Mouse (Mus musculus) lung, embryonic 14.5 days (tissue): Measurements from ENCODE around the gene Sema5a. TPM values are rescaled to one million over a fixed set of nuclear protein-coding genes. Genes with fewer than 3 reads are reported as not detected.

Source experiments
- ATAC-seq: fragments of 200-750 bp; cut with Nextera tagmentation; 2 replicates; pipeline ENCODE4 v1.8.0; 2017; ENCODE audit warnings: mild to moderate bottlenecking, moderate TSS enrichment, moderate library complexity; ENCODE audit not compliant: insufficient read depth
- DNase-seq: peaks from one replicate; pipeline ENCODE4 v3.0.0-alpha.2; 2015
- H3K27ac ChIP-seq: fragments of 300-500 bp; sonication (generic); 2 replicates; pipeline ENCODE4 v1.5.1; 2014; ENCODE audit warnings: low read depth, mild to moderate bottlenecking, moderate library complexity
- H3K27me3 ChIP-seq: fragments of 300-500 bp; sonication (generic); 2 replicates; pipeline ENCODE4 v1.6.1; 2014; ENCODE audit warnings: low read length, control low read depth; ENCODE audit not compliant: insufficient read depth
- H3K36me3 ChIP-seq: fragments of 300-500 bp; sonication (generic); 2 replicates; pipeline ENCODE4 v1.6.1; 2014; ENCODE audit warnings: control low read depth; ENCODE audit not compliant: insufficient read depth
- H3K4me1 ChIP-seq: fragments of 300-500 bp; sonication (generic); 2 replicates; pipeline ENCODE4 v1.6.1; 2014; ENCODE audit warnings: antibody characterized with exemption, control low read depth; ENCODE audit not compliant: insufficient read depth
- H3K4me2 ChIP-seq: fragments of 300-500 bp; sonication (generic); 2 replicates; pipeline ENCODE4 v1.6.1; 2014; ENCODE audit warnings: mild to moderate bottlenecking
- H3K4me3 ChIP-seq: fragments of 300-500 bp; sonication (generic); 2 replicates; pipeline ENCODE4 v1.5.1; 2014; ENCODE audit warnings: low read depth, low read length
- H3K9ac ChIP-seq: fragments of 300-500 bp; sonication (generic); 2 replicates; pipeline ENCODE4 v1.6.1; 2014
- H3K9me3 ChIP-seq: fragments of 300-500 bp; sonication (generic); 2 replicates; pipeline ENCODE4 v1.6.1; 2016; ENCODE audit warnings: low read depth, low read length, control low read depth
- CTCF ChIP-seq: IDR thresholded peaks from 2 replicates; pipeline ENCODE4 v1.5.1; 2016; ENCODE audit warnings: antibody characterized with exemption, low read depth
- WGBS: fragments of 180-500 bp; shearing (Covaris S2); extraction: QIAGEN DNeasy Blood & Tissue Kit; methylation state at CpG from one replicate; pipeline ENCODE4 v1.1.7; 2014; 5-methylcytosine and 5-hydroxymethylcytosine counted together
- polyA plus RNA-seq: library from polyadenylated mRNA; unstranded; fragments of >200 nt; fragmentation: Nextera tagmentation; extraction: Ambion mirVana; gene quantifications from 2 replicates; pipeline ENCODE4 v1.2.1, GENCODE M21; 2014

Gene Sema5a
- polyA plus RNA-seq, 1 experiment from 2014 or later, result 17.9 TPM

DNA sequence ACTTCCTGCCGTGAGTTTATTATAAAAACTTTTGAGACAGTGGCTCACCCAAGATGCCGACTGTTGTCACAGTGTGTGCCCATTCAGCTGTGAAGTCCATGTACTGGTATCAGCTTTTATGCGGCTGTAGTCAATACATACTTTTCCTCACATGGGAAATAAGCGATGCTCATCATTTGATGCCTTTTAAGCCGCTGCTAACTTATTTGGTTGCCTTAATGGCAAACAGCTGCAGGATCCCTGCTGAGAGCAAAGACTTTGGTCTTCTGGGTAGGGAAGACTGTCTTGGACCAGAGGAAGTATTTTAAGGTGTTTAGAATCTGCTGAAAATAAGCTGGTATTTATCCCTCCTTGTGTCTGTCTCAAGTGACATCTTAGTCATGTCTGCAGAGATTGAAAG is 2.7 kb downstream of the Sema5a start:
- H3K36me3 ChIP-seq, result no peaks in the 10 kb centered on the region
- 35% methylated on average over 5 of the region's 5 CpGs for WGBS
- H3K4me2 ChIP-seq, result peak overlapping the region; percentile 95
- H3K4me1 ChIP-seq, result 0 out of 2 replicates have a peak, but pooled peaks cover 4% of the 10 kb centered on the region
- no peaks in the 10 kb centered on the region for H3K9me3 ChIP-seq
- DNase-seq (no peak), ATAC-seq (no peak)
- peak overlapping the region; percentile 68; the same call in 1 of the 2 replicates for H3K4me3 ChIP-seq
- no peak overlapping the region for H3K27ac ChIP-seq
- no peak overlapping the region for H3K9ac ChIP-seq
- TF ChIP-seq CTCF, result no peak
- no peaks in the 10 kb centered on the region for H3K27me3 ChIP-seq

DNA sequence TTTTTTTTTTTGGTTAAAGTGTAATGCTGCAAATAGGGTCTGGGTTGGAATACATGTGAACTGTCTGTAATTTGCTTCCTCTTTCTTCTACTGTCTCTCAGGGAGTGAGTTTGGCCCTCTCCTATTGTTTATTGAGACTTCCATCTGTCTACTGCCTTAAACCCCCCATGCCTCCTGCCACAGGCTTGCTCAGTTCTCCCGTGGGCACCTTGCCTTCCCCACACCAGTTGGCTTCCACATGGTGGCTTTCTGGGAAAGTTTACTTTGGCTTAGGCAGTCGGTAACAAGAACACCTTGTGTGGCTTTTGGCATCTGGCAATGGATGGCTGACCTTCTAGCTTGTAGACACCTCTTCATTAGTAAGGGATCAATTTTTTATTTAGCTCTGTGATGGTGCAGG is 10.2 kb downstream of the Sema5a start:
- no peak for ATAC-seq
- no peak overlapping the region for H3K4me2 ChIP-seq
- H3K4me1 ChIP-seq, result peaks cover 11% of the 10 kb centered on the region
- H3K27ac ChIP-seq, result no peak overlapping the region
- TF ChIP-seq CTCF, result no peak
- H3K27me3 ChIP-seq, result no peaks in the 10 kb centered on the region
- 69% methylated on average over 2 of the region's 2 CpGs for WGBS
- no peak overlapping the region for H3K9ac ChIP-seq
- H3K36me3 ChIP-seq, result no peaks in the 10 kb centered on the region
- H3K4me3 ChIP-seq, result no peak overlapping the region
- DNase-seq, result no peak
- H3K9me3 ChIP-seq, result no peaks in the 10 kb centered on the region

DNA sequence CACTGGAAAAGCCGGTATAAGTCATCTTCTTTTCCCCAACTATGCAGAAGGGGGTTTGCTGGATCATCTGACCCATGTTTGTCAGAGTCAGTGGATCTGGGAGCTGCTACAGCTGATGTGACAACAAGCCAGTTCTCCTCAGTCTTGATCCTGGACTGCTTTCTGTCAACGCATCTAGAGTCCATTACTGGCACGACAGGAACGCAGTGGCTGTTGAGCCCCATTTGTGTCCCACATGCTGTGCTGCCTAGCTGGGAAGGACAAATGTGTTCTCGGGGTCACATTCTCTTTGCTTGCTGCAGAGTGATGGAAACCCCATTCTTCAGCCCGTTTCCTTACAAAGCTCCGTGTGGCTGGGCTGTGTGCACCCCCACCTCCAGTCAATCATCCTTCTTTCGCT is 12.7 kb downstream of the Sema5a start:
- H3K9ac ChIP-seq, result no peak overlapping the region
- ATAC-seq, result peak; percentile 31; the same call in 1 of the 2 replicates
- H3K27ac ChIP-seq, result peak overlapping the region; percentile 69
- H3K4me1 ChIP-seq, result peaks cover 11% of the 10 kb centered on the region
- peak overlapping the region; percentile 33; the same call in 1 of the 2 replicates for H3K4me2 ChIP-seq
- WGBS, result 60% methylated on average over 8 of the region's 8 CpGs
- H3K36me3 ChIP-seq, result no peaks in the 10 kb centered on the region
- no peak for DNase-seq
- no peaks in the 10 kb centered on the region for H3K9me3 ChIP-seq
- no peak overlapping the region for H3K4me3 ChIP-seq
- TF ChIP-seq CTCF, result no peak
- H3K27me3 ChIP-seq, result no peaks in the 10 kb centered on the region

DNA sequence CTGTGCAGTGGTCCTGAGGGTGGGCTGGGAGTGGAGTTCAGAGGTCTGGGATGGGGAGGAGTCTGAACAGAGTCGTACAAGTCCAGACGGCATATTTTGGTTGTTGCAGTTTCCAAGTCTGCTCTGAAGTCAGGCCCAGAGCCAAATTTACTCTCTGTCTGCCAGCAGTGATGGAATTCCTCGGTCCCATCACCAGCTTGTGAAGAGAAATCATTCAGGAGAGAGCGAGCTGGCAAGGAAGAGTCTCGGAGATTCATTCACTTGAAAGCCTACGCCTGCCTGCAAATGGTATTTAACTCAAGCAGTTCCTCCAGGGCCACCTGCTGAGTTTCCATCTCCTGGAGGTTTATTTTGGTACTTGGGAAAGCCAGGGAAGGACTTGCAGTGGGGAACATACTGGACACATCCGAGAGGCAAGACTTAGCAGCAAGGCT is 13.3 kb downstream of the Sema5a start:
- H3K9ac ChIP-seq, result no peak overlapping the region
- H3K27ac ChIP-seq, result peak overlapping the region; percentile 69
- 35% methylated on average over 7 of the region's 7 CpGs for WGBS
- DNase-seq (peak; percentile 82), ATAC-seq (peak; percentile 88; the same call in 1 of the 2 replicates)
- peaks cover 11% of the 10 kb centered on the region for H3K4me1 ChIP-seq
- H3K9me3 ChIP-seq, result no peaks in the 10 kb centered on the region
- H3K4me2 ChIP-seq, result peak overlapping the region; percentile 33; the same call in 1 of the 2 replicates
- H3K36me3 ChIP-seq, result no peaks in the 10 kb centered on the region
- H3K4me3 ChIP-seq, result no peak overlapping the region
- TF ChIP-seq CTCF, result no peak
- H3K27me3 ChIP-seq, result no peaks in the 10 kb centered on the region

DNA sequence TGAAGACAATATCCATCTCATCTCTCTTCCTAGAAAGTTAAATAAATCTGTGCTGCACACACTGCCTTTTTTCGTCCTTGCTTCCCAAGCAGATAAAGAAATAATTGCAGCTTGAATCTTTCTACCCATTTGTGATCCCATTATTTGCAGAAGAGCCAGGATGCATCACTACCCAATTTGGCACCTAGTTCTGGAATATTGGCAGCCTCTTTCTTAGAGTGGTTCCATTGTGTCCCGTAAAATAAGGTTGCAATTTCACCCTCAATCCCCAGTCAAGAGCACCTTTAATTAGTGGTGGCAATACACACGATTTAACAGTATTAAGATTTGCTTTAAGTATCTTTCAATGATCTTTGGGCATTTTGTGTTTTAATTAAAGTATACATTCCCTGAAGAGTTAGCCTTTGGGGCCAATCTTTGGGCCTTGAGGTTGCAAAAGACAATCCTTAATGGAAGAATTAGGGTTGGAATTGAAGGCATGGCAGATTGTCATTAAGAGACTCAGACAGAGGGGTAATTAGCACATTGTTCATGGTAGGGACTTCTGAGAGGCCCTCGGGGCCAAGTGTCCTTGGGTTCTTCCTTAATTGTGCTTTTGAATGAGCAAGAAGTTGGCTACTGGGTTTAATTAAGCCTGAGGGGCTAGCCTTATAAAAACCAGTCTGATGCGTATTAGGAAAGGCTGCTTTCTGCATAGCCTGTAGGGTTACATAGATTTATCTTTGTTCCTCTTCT is 14.9 kb downstream of the Sema5a start:
- H3K4me1 ChIP-seq, result peaks cover 18% of the 10 kb centered on the region
- no peaks in the 10 kb centered on the region for H3K27me3 ChIP-seq
- DNase-seq (no peak), ATAC-seq (no peak)
- no peak overlapping the region for H3K27ac ChIP-seq
- H3K36me3 ChIP-seq, result no peaks in the 10 kb centered on the region
- H3K4me2 ChIP-seq, result no peak overlapping the region
- no peak overlapping the region for H3K9ac ChIP-seq
- TF ChIP-seq CTCF, result no peak
- WGBS, result 82% methylated on average over 5 of the region's 5 CpGs
- H3K9me3 ChIP-seq, result no peaks in the 10 kb centered on the region
- no peak overlapping the region for H3K4me3 ChIP-seq

DNA sequence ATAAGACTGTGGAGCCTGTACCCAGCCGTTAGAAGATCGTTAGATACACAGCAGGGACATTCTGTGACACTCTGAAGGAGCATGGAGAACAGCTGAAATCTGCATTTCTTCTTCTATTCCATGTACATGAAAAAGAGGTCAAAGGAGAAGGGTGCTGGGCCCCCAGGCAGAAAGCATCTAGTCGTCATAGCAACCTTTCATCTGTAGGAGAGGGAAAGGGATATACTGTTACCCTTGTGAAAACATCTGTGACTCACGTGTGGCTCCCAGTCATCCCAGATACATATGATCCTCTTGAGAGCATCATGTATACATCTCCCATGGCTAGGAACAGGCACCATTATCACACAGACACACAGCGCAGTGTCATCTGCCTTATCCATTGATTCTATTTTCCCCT is 16.3 kb downstream of the Sema5a start:
- ATAC-seq, result no peak

DNA sequence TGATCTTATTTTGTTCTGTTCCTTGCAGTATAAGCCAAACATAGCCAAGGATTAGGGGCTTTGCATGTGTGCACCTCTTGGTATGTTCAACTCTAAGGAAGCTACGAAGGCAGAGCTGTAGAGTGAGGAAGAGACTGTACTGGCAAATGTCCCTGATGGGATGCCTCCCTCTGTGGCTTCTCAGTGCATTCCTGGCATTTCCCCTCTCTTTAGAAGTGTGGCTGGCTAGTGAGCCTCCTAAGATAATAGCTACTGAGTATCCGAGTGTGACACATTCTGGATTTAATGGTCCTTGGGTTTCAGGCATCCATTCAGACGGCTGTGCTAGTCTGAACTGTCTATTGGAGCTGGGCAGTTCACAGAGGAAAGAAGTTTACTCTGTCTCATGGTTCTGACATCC is 19.0 kb downstream of the Sema5a start:
- ATAC-seq, result no peak
- WGBS, result 58% methylated on average over 3 of the region's 3 CpGs
- H3K27ac ChIP-seq, result no peak overlapping the region

More for the DNA sequence above, 16.3 kb downstream of the Sema5a start:
- no peak for TF ChIP-seq CTCF
- H3K9ac ChIP-seq, result no peak overlapping the region
- H3K27me3 ChIP-seq, result no peaks in the 10 kb centered on the region
- no peak for DNase-seq
- H3K4me3 ChIP-seq, result no peak overlapping the region
- WGBS, result 53% methylated on average over 5 of the region's 5 CpGs
- no peak overlapping the region for H3K27ac ChIP-seq
- no peaks in the 10 kb centered on the region for H3K36me3 ChIP-seq
- H3K4me2 ChIP-seq, result no peak overlapping the region
- H3K9me3 ChIP-seq, result no peaks in the 10 kb centered on the region
- H3K4me1 ChIP-seq, result peaks cover 27% of the 10 kb centered on the region

More for the DNA sequence above, 19.0 kb downstream of the Sema5a start:
- Histone ChIP-seq H3K4me2 (no peak overlapping the region), H3K4me3 (no peak overlapping the region), H3K27me3 (no peaks in the 10 kb centered on the region), H3K9me3 (no peaks in the 10 kb centered on the region), H3K36me3 (no peaks in the 10 kb centered on the region), H3K4me1 (peaks cover 24% of the 10 kb centered on the region), H3K9ac (no peak overlapping the region)
- no peak for TF ChIP-seq CTCF
- DNase-seq, result no peak
